Mouse (Mus musculus) layer of hippocampus, adult 8-10 months (tissue): Measurements from ENCODE around the gene Wfdc10. TPM values are rescaled to one million over a fixed set of nuclear protein-coding genes. Genes with fewer than 3 reads are reported as not detected.

Source experiments
- DNase-seq, 2 experiments: peaks; one replicate each; pipeline ENCODE4 v3.0.0; 2022; ENCODE audit warnings: low spot score in 2 of 2
- total RNA-seq, 4 experiments: library from RNA; stranded (reverse); gene quantifications; 2 replicates each; pipeline ENCODE4 v1.2.4; 2022

The Wfdc10 gene
- total RNA-seq, 4 experiments from 2014 or later, result not detected

DNA sequence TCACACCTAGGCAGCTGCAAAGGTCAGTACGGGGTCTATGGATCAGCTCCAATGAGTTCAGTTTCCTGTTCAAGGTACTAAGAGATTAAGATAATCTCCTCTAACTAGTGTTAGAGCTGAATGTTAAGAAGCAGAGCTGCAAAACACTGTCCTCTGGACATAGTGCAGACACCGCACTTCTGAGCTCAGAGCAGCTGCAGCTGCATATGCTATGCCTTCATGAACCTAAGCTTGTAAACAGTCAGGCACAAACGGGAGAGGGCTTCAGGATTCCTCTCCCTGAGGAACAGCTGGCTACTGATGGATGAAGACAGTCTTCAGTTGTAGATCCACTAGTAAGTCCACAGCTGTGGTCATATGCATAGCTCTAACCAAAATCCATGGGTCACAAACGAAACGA, 45.1 kb downstream of the Wfdc10 start:
- no peak for DNase-seq

DNA sequence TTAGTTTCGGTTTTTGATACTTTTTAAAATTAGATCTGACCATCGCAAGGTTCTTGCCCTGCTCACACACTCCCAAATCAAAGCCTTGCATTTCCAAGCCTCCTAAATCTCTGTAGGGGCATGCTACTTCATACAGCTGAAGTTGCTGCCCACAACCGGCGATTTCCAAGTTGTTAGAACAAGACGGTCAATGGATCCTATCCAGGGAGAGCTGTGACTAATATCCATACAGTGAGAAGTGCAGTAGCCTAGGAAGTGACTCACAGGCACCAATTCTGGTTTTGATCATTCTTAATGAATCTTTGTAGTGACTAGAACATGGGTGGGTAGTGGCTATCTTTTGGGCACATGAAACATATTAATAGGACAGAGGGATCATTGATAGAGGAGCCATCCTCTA, 45.9 kb downstream of the Wfdc10 start:
- DNase-seq, result no peak

DNA sequence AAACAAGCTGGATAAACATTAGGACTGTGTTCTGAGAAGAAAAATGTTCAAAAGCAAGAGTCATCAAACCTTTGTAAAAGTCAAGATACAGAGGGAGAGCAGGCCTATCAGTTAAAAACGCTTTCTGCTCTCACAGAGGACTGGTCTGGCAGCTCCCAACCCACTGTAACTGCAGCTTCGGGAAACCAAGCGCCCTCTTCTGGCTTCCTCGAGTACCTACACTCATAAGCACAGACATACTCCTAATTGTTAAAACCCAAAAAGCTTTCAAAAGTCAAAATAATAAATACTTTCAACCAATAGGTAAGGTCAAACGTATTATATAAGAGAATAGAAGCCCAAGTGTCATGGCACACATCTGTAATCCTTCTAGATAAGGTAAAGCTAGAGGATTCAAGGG, 48.4 kb downstream of the Wfdc10 start:
- DNase-seq, result no peak

DNA sequence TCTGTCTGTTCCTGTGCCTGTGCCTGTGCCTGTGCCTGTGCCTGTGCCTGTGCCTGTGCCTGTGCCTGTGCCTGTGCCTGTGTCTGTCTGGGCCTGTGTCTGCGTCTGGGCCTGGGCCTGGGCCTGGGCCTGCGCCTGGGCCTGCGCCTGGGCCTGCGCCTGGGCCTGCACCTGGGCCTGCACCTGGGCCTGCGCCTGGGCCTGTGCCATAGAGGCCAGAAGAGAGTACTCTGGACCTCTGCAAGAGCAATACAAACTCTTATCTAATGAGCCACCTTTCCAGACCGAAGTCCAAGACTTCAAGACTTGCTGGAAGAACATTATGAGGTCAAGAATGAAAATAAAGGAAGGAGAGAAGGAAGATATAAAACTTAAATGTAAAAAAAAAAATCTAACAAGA, 49.5 kb downstream of the Wfdc10 start:
- no peak for DNase-seq

DNA sequence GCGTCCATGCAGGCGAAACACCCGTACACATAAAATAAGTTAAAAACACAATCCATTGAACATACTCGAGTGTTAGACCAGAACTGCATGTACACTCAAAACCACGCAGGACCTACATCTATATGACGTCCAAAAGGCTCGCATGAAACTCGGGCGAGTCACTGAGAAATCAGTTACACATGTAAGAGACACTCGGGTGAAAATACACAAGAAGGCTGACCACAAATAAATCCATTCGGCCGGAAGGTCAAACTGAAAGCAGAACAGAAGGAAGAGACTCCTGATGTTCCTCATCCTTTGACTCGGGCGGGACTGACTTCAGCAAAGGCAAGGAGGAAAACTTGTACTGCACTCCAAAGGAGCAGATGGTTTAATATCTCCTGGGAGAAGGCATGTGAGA, 50.1 kb downstream of the Wfdc10 start:
- no peak for DNase-seq

Other genes starting within 250 kb of the Wfdc10 start
- 100 to 1,000 TPM; 109 to 165 (median 131) TPM for gene Sdc4, start 212.2 kb upstream of the Wfdc10 start, total RNA-seq
- 10 to 100 TPM; 40.4 to 45.8 (median 44.8) TPM for gene Sys1, start 199.1 kb upstream of the Wfdc10 start, total RNA-seq
- gene Gm20458, start 195.1 kb upstream of the Wfdc10 start, total RNA-seq, result 10 to 100 TPM in 1 of 4 experiments, 1 to 10 TPM in 2, not detected in 1; 8.4 to 15.8 (median 9.9) TPM
- not detected for gene Trp53tg5, start 182.3 kb upstream of the Wfdc10 start, total RNA-seq
- gene Dbndd2, start 169.9 kb upstream of the Wfdc10 start, total RNA-seq, result 100 to 1,000 TPM; 109 to 163 (median 138) TPM
- gene Pigt, start 158.5 kb upstream of the Wfdc10 start, total RNA-seq, result 10 to 100 TPM; 75.4 to 90.5 (median 81.6) TPM
- gene Wfdc2, start 93.6 kb upstream of the Wfdc10 start, total RNA-seq, result 1 to 10 TPM in 1 of 4 experiments, under 1 TPM in 3; 0.55 to 1.1 (median 0.84) TPM
- gene Spint3, start 82.6 kb upstream of the Wfdc10 start, total RNA-seq, result not detected
- gene Wfdc6a, start 70.6 kb upstream of the Wfdc10 start, total RNA-seq, result not detected
- not detected for gene Eppin, start 62.5 kb upstream of the Wfdc10 start, total RNA-seq
- not detected for gene Wfdc6b, start 42.5 kb upstream of the Wfdc10 start, total RNA-seq
- gene Wfdc8, start 42.4 kb upstream of the Wfdc10 start, total RNA-seq, result not detected
- not detected for gene Wfdc16, start 17.2 kb upstream of the Wfdc10 start, total RNA-seq
- not detected for gene Wfdc9, start 537 bp downstream of the Wfdc10 start, total RNA-seq
- not detected for gene Wfdc11, start 18.0 kb downstream of the Wfdc10 start, total RNA-seq
- not detected for gene Wfdc13, start 29.1 kb downstream of the Wfdc10 start, total RNA-seq
- gene Spint4, start 42.5 kb downstream of the Wfdc10 start, total RNA-seq, result not detected
- gene Spint5, start 59.3 kb downstream of the Wfdc10 start, total RNA-seq, result not detected
- 1 to 10 TPM in 3 of 4 experiments, under 1 TPM in 1; 0.99 to 2.4 (median 1.8) TPM for gene Wfdc3, start 89.9 kb downstream of the Wfdc10 start, total RNA-seq
- 10 to 100 TPM; 32.6 to 36.7 (median 35.3) TPM for gene Dnttip1, start 89.9 kb downstream of the Wfdc10 start, total RNA-seq
- under 1 TPM in 3 of 4 experiments, not detected in 1; 0.33 to 0.81 (median 0.48) TPM for gene Ube2c, start 113.9 kb downstream of the Wfdc10 start, total RNA-seq
- gene Tnnc2, start 123.9 kb downstream of the Wfdc10 start, total RNA-seq, result 1 to 10 TPM in 1 of 4 experiments, not detected in 3; 1.4 TPM
- 10 to 100 TPM; 33.0 to 44.9 (median 39.9) TPM for gene Snx21, start 129.8 kb downstream of the Wfdc10 start, total RNA-seq
- 10 to 100 TPM; 25.1 to 34.0 (median 27.7) TPM for gene Acot8, start 148.8 kb downstream of the Wfdc10 start, total RNA-seq
- 10 to 100 TPM in 1 of 4 experiments, 1 to 10 TPM in 3; 8.3 to 10.2 (median 9.5) TPM for gene Zswim3, start 149.1 kb downstream of the Wfdc10 start, total RNA-seq
- 10 to 100 TPM; 22.2 to 25.1 (median 22.9) TPM for gene Zswim1, start 166.6 kb downstream of the Wfdc10 start, total RNA-seq
- gene Spata25, start 172.5 kb downstream of the Wfdc10 start, total RNA-seq, result 1 to 10 TPM in 1 of 4 experiments, under 1 TPM in 1, not detected in 2; 0.54 to 1.3 TPM
- 100 to 1,000 TPM in 3 of 4 experiments, 10 to 100 TPM in 1; 96.9 to 242 (median 147) TPM for gene Ctsa, start 176.8 kb downstream of the Wfdc10 start, total RNA-seq
- gene Neurl2, start 177.4 kb downstream of the Wfdc10 start, total RNA-seq, result 1 to 10 TPM; 1.6 to 4.9 (median 3.6) TPM
- 100 to 1,000 TPM in 2 of 4 experiments, 10 to 100 TPM in 2; 81.0 to 114 (median 96.0) TPM for gene Pltp, start 201.7 kb downstream of the Wfdc10 start, total RNA-seq
- gene Pcif1, start 223.3 kb downstream of the Wfdc10 start, total RNA-seq, result 10 to 100 TPM; 40.5 to 62.8 (median 49.0) TPM